Mouse (Mus musculus) c-Kit-negative CD71-positive TER-119-positive erythroid progenitor cells, embryonic 14.5 days (primary cell): ENCODE results near the gene Trem3.

Experiments
- DNase-seq: peaks from one replicate; pipeline ENCODE4 v3.0.0-alpha.2; 2013; ENCODE audit warnings: low read depth, low spot score

Trem3 gene

DNA sequence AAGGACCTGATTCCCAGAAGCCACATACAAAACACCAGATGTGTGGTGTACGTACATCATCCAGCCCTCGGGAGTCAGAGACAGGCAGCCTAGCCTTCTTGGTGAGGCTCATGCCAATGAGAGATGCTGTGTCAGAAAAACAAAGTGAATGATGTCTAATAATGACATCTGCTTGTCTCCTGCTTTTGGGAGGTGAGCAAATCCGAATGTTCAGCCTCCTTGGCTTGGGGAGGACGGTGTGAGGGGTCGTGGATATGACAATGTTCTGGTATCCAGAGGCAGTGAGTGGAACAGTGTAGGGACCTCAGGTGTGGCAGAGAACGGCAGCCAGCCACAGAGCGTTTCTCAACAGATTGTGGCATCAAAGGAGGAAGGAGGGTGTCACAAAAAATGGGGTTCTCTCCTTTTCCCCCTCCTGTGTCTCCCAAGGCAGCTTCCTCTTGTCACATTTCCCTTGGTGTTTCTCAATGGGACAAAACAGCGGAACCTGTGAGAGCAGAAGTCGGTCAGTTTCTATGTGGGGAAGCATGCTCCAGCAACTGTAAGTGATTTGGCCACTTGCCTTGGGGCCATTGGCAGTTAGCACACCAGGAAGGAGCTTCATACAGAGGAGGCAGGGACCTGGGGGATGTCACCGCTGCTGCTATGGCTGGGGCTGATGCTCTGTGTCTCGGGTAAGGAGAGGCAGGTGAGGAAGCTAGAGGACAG is at the start of gene Trem3:
Gene Trem3 (plus strand): TSS at position 557 of the 708 bp plus-strand sequence.
- DNase-seq = no peak

DNA sequence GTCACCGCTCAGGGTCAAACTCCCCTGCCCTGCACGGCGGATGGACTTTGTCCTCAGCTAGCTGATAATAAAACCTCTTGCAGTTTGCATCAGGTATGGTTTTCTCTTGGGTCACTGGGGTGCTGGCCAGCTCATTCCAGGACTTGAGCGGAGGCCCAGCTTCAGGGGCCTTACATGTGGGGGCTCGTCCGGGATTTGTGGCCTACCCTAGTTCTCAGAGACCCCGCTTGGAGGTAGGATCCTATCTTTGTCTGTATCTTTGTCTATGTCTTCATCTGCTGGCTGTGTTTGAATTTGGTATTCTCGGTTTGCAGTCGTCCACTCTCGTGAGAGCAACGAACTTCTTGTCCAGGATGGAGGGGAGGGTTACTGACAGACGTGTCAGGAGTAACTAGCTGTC is 44.5 kb upstream of the Trem3 start:
- no peak for DNase-seq

DNA sequence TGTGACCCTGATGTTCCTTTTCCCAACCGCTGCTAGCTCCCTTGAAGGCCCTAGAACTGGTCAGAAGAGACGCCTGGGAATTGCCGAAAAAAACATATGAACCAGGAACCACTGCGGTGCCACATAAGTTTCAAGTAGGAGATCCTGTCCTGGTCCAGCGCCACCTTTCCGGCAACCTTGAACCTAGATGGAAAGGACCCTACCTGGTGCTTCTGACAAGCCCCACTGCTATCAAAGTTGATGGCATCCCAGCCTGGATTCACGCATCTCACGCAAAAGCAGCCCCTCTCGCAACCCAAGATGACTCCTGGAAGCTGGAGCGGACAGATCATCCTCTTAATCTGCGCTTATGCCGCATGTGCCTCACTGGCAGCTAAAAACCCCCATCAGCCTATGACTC is 35.0 kb upstream of the Trem3 start:
- no peak for DNase-seq

DNA sequence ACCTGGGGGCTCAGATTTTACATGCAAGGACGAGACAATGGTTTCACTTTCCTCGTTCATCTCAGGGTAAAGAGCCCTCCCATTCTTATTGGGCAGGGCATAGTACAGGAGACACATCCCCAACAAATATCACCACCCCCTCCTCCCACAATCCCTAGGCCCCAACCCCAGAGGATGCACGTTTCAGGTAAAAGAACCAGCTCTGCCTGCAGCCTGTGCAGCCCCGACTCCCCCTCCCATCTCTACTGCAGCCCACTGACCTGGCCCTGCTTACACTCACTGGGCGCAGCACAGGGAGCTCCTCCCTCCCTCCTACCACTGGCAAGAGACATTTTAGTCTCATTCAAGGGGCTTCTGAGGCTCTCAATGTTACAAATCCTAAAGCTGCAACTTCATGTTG is 34.1 kb upstream of the Trem3 start:
- DNase-seq = no peak

DNA sequence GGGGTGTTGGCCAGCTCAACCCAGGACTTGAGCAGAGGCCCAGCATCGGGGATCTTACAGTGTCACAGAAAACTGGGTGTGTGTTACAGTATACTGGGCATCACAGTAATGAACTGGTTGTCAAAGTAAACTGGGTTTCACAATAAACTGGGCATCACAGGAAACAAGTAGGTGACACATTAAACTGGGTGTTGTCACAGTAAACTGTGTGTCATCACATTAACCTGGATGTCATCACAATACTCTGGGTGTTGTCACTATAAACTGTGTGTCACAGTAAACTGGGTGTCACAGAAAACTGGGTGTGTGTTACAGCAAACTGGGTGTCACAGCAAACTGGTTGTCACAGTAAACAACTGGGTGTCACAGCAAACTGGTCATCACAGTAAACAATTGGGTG is 32.1 kb upstream of the Trem3 start:
- no peak for DNase-seq

DNA sequence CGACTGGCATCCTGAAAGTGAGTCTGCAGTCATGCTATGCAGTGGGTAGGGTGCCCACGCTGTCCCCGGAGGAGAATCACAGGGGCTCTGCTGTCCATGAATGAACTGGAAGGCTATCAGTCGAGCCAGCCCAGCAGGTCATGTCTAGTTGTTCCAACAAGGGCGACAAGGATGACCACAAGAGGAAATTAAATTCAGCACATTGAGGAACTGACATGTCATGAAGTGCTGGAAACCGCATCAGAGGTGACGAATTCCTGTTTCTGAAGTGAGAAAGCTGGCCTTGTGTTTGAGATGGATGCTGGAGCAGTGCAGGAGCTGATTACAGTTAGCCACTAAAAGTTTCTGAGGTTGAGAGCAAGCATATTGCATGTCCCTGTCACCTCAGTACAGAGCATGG is 16.9 kb upstream of the Trem3 start:
- no peak for DNase-seq

DNA sequence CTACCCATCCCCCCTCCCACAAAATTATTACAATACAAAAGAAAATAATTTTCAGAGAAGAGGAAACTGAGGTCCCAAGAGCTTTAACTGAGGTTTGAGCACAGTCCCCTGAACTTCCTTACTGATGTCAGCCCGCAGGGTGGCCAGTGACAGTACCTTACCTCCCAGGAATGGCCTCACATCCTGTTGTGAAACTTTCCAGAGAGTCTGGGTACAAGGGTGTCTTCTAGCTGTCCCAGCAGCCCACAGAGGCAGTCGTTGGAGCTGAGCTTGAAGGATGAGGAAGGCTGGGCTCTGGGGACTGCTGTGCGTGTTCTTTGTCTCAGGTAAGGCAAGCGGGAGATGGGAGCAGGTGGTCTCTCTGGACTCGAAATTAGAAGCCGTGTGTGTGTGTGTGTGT is 15.1 kb upstream of the Trem3 start, which contains the start of gene Trem1:
Gene Trem1 (plus strand): TSS at position 251 of the 400 bp plus-strand sequence.
- no peak for DNase-seq

DNA sequence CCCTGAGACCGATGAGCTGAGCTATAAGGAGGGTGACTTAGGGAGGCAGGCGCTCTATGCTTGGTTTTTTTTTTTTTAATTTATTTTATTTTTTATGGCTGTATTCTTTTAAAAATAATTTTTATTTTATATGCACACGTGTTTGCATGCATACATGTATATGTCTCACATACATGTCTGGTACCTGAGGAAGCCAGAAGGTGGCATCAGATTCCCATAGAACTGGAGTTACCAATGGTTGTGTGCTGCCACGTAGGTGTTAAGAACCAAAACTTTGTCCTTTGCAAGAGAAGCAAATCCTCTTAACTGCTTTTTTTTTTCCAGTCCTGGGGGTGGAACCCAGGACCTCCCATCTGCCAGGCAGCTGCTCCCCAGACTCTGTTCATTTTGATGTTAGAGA is 13.8 kb upstream of the Trem3 start:
- DNase-seq = no peak

DNA sequence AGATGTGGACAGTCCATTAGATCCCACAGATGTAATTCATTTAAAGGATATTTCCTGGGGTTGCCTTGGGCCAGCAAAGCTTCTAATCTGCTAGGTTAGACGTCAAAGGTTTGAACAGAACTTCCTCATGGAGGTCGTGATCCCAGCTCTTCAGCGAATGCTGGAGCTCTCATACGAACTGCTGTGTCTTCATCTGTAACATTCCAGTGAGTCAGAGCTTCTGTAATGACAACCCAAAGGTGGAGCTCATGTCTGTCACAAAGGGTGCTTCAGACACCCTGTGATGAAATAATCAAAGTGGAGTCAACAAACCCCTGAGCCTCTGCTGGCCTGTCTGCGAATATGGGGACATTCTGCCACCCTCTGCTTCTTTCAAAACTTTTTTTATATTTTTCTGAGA is 13.0 kb upstream of the Trem3 start:
- no peak for DNase-seq

DNA sequence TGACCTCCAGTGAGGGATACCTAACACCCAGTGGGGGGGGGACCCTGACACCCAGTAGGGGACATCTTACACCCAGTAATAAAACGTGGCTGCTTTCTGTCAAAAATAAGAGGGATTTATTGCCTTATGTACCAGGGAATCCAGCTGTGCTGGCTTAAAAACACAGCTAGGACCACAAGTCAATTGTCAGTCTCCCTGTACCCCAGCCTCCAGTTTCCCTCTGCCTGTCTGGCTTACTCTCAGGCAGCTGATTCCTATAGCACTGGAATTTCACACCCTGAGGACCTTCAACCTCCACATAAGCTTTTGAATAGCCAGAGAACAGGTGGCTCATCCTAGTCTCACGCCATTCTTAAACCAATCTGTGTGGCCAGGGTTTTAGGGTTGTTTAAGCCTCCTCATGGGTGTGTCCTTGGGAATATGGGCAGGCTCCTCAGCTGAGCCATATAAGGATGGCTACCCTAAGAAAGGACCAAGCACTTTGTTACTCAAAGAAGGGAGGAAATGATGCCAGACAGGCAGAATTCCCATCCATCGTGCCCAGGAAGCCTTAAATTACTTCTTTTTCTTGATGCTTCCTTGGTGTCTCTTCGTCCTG is 11.7 kb upstream of the Trem3 start:
- DNase-seq = no peak

DNA sequence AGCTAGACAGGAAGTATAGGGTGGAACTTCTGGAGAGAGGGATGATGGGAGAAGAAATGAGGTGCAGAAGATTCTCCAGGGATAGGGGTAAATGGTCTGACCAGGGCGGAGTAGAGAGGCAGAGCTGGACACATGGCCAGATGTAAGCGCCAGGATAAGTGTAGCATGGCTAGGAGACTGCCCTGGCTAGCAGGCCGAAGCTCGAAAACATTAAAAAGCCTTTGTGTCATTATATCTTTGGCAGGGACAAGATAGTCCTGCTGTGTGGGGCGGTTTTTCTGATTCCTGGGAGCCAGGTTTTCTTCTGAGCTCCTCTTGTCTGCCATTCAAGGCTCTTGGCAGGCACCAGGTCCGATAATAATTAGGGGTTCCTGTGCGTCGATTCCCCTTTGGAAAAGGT is 10.0 kb upstream of the Trem3 start:
- DNase-seq = no peak

DNA sequence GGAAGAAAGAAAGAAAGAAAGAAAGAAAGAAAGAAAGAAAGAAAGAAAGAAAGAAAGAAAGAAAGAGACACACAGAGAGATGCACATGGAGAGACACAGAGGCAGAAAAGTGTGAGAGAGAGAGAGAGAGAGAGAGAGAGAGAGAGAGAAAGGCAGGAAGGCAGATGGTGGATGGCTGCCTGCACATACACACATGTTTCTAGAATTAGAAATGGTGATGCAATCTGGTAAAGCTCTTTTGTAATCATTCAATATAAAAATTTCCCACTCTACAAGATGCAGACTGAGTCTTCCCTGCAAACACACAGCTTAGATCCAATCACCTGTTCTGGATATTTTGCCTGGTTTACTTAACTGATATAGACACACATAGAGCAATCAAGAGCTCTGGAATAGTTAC is 1.5 kb downstream of the Trem3 start:
- DNase-seq = no peak

DNA sequence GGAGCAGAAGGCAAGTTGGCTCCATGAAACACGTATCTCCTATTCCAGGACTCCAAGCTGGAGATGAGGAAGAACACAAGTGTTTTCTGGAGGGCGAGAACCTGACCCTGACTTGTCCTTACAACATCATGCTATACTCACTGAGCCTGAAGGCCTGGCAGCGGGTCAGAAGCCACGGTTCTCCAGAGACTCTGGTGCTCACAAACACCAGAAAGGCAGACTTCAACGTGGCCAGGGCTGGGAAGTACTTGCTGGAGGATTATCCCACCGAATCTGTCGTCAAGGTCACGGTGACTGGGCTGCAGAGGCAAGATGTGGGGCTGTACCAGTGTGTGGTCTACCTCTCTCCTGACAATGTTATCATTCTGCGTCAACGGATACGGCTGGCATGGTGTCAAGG is 1.9 kb downstream of the Trem3 start:
- no peak for DNase-seq

DNA sequence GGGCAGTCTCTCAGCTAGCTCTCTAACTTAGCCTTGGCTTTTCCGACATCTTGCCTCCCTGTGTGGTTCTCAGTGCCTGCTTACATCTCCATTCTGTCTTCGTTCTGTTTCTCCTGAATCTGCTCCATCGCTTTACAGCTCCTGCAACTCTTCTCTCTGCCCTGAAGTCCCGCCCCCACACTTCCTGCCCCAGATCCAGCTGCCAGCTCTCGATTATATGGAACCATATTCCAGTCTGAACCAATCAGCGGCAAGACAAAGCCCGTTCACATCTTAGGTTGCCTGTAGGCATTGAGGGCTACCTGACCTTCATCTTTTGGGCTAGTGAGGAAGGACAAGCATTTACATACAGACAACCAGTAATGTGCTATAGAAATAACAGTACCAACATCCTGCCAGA is 3.1 kb downstream of the Trem3 start:
- no peak for DNase-seq

DNA sequence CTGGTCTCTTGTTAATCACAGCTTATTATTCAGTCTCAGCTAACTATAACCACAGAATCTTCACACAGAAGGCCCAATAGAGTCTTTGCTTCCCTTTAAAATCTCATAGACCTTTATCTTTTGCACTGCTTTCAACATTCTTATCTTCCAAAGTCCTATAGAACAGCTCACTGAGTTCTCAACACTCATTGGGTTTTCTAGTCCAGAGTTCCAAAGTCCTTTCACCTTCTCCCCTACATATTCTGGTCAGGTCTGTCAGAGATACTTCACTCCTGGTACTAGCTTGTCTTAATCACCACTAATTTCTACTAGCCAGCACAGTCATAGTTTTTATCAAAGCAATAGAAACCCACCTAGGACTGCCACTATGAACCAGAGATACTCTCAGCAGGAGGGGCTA is 9.0 kb downstream of the Trem3 start:
- DNase-seq = no peak

DNA sequence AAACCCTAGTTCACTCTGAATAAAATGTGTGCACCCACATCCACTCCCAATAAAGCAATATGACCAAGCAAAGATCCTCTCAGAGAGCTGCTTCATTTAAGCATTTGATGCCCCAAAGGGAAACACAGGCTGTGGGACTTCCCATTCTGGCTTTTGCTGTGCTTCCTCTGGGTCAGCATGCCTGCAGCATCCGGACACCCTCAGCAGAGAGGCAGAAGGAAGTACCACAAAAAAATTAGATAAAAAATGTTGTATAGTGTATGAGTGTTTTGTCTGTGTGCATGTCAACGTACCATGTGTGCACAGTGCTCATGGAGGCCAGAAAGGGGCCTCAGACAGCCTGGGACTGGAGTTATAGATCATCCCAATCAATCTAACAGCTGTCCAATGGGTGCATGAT is 14.3 kb downstream of the Trem3 start:
- no peak for DNase-seq

DNA sequence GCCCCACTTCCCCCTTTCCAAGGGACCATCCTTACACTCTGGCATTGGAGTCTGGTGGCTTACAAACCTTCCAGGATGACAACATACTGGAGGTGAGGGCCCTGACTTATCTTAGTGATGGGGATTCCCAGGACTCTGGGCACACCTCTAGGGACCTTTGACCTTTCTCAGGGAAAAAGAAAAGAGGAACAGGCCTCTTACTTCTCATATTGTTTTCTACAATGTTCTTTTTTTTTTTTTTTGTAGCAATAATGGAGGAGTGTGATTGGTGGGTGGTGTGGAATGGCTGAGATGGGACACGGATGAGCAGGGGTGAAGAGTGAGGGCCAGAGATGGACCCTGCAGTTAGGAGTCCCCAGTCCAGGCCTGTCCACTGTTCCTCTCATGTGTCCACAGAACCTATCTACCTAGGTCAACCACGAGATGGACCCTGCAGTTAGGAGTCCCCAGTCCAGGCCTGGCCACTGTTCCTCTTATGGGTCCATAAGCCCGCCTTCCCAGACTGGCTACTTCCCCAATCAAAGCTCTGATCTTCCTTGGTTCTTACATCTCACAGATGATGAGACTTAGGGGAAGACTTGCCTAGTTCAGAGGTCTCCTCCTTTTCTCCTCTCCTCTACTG is 16.3 kb downstream of the Trem3 start, which contains the start of gene Treml4:
Gene Treml4 (plus strand): TSS at position 555 of the 622 bp plus-strand sequence.
- DNase-seq = no peak

DNA sequence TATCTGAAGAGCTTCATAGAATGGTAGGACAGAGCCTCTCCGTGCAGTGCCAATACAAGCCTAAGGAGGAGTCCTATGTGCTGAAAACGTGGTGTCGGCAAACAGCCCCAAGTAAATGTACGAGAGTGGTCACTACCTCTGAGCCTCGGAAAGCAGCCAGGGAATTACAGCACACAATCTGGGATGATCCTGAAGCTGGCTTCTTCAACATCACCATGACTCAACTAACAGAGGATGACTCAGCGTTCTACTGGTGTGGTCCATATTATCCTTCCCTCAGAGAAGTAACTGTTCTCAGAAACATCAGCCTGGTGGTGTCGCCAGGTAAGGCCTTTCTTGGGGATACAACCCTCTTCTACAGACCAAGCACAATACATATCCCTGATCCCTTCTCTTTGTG is 17.1 kb downstream of the Trem3 start:
- peak; percentile 72 for DNase-seq

DNA sequence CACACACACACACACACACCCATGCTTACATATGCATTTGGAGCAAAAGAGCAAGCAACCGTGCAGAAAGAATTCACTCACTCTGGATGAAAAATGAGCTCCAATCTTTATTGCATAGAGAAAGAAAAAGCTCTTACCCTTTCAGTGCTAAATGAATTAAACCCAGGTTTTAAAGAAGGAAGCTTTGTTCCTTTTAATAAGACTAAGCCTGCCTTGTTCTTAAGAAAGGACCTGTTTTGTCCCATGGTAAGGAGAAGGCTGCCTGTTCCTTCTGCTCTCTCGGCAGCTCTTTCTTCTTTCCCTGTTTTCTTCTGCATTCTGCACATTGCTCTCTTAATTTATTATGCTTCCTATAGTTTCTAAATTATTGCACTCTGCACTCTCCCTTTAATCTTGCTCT is 18.6 kb downstream of the Trem3 start:
- no peak for DNase-seq

DNA sequence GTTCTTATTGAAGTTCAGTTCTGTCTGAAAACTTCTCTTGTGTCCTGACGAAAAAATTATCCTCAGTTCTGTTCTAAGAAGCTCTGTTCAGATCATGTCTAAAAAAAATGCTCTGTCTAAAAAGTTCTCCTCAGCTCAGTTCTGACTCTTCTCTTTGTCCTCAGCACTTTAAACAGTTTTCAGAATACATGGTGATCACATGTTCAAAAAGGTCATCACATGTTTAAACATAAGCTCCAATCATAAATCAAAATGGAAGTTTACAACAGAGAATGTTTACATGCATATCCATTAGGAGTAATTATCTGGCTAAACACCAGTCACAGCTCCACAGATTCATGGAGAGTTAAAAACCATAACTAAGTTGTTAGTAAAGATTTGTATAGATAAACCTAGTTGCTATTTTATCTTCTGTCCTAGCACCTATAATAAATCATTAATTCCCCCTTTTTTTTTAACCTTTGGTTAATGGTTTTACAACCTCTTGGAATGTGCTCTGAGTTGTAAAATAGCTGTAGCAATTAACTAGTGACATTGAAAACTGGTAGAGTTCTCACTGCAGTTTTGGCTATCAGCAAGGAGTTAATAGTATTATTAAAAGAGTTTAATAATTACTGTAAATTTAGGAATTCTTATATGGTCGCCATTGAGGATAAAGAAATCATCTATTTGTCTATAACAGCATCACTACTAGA is 19.2 kb downstream of the Trem3 start:
- DNase-seq = no peak

DNA sequence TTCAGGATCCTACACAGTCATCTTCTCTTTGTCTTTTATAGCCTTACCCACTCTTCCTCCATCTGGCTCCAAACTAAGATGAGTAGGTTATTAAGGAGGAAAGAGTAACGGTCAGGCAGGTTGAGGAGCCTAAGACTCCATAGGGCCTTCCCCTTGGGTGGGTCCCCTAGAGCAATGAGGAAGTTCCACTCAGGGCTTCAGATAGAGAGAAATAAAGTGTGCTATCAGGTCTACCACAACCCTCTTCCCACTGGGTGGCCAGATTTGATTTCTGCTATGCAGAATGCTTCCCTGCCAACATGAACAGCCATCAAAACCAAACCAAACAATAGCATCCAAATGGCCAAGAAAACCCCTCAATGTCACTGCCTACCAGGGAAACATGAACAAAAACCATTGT is 20.0 kb downstream of the Trem3 start:
- DNase-seq = no peak

DNA sequence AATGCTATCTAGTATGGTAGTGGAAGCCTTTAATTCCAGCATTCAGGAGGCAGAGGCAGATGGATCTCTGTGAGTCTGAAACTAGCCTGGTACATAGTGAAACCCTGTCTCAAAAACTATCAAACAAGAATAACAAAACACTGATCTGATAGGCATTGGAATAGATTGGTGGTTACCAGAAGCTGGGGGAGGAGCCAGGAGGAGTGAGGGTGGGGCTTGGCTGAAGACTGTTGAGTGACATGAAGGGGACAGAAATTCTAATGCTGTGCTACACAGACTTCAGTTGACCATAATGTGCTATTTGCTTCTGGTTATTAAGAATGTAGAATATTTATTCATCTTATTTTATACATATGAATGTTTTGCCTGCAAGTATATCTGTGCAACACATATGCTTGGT is 20.7 kb downstream of the Trem3 start:
- no peak for DNase-seq

DNA sequence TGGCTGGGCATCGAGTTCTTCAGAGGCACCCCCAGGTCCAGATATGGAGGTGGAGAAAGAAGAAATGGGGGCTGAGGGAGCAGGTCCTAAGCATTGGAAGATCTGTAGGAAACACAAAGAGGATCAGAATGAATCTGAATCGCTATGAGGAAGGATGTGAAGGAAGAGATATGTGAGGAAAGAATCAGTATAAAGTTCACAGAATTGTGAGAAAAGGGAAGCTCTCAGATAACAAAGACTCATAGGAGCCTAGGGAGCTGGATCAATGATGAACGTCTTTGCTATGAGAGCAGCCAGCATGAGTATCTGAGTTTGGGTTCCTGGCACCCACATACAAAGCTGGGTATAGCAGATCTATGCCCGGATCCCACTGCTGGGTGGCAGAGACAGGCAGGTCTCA is 22.3 kb downstream of the Trem3 start:
- DNase-seq = no peak
